Mouse (Mus musculus) CD8-positive naive resting alpha-beta T cell, adult 2 months (primary cell): ENCODE results near the gene Kcnj15.

Experiments
- DNase-seq, 2 experiments: peaks; one replicate each; pipeline ENCODE4 v3.0.0; 2022; ENCODE audit warnings: low read depth in 2 of 2, low spot score in 2 of 2

Gene Kcnj15

GRCm38 (mm10) chr16:95257266-95257894, at the start of gene Kcnj15:
Kcnj15 (plus strand) TSS chr16:95257558.
- no peak for DNase-seq

DNA sequence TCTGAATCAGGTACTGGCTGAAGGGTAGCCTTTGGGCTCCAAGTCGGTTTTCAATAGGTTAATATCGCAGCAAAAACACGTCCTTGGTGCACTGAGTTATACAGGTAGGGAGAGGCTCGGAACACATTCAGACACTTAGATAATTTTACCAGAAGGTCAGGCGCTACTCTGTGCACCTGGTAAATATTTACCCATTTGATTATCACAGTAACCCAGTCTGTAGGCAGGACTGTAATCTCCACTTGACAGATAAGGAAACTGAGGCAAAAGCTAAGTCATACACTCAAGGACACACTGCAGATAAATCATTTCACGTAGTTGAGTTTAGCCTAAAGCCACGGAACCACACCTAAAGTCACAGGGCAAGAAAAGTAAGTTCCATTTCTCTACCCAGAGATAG, 49.1 kb upstream of the Kcnj15 start:
- no peak for DNase-seq

- peak in 1 of 2 experiments; percentile 12 for DNase-seq
These were observed 48.3 kb upstream of the Kcnj15 start for GRCm38 (mm10) chr16:95209011-95209466.

DNA sequence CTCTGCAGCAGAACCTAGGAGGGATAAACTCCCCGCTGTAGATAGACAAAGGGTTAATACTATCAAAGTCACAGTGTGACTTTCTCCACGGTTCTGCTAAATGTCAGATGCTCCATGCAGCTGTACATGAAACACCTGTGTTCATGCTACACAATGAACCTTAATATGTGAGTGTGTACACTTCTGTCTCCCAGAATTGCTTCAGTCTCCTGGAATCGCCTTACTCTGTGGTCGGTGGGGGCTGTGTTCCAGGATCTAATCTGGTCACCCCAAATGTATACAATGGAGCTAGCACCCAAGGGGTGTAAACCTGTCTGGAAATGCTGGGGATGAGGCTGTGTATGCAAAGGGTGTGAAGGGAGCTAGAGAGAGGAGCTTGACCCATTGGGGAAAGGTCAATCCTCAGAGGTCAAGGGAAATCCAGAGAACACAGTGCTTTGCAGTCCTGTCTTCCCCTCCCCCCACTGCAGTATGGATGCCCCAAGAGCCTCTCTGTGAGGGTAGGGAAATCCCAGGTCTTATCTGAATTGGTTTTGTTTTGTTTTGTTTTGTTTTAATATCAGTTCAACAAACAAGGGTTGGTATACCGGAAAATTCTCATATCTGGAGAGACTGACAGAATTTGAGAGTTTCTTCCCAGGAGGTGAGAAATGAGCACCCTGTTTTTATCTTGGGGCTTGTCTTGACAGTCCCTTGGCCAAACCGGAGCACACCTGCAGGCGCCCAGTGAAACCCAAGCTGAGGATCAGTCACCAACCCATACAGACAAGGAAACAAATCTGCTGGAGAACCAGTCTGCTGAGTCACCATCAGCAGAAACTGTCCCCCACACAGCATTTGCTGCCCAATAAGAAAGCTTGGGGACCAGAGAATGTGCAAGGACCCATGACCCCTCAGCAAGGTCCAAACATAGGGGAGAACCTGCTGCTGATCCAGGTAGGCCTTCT, 42.8 kb upstream of the Kcnj15 start:
- no peak for DNase-seq

DNA sequence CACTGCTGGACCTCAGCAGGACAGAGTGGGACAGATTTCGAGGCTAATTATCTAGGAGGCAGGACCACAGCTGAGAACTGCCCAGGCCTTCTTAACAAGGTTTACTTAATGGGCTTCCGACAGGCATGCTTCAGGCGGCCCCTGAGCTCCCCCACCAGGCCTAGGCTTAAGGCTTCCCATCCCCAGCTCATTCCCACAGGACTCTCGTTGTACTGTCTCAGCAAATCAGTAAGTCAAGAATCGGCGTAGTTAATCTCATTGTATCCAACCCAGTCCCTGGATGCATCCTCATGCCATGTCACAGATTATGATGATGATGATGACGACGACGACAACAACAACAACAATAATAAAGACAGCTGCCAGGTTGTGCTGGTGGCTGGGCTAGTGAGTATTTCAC, 41.6 kb upstream of the Kcnj15 start:
- DNase-seq, result no peak

DNA sequence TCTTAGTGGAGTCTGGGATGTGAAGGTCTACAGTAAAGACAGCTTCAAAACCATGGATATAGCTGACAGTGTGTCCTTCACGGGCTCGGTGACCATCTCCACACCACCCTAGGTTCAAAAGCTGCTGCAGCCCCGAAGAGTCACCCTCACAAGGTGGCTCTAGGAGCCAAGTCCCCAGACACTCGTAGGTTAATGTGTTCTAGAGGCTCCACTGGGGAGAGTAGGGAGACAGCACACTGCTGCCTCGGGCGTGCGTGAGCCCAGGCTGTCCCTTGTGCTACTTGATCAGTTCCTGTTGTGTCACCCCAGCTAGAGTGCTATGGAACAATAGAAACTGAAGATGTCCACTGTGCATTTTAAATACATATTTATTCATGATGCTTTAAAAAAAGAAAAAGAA, 41.0 kb upstream of the Kcnj15 start:
- no peak for DNase-seq

DNA sequence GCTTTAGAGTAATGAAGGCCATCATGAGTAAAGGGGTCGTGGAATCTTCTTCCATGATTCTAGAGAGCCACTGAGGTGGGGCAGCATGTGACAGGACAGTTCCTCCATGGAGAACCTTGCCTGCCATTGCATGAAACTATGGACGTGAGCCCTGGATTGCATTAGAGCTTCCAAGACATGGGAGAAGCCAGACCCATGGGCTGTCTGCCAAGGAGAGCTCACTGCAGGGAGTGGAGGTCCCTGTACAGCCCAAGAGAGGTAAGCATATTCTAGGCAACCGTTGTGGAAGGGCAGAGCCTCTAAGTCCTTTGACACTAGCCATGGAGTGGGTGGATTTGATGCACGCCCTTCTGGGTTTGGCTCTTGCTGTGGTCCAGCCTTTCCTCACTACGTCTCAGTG, 40.5 kb upstream of the Kcnj15 start:
- no peak for DNase-seq

- DNase-seq, result peak in 1 of 2 experiments; percentile 24
These were observed 38.6 kb upstream of the Kcnj15 start for GRCm38 (mm10) chr16:95218783-95219182.

GRCm38 (mm10) chr16:95219459-95219858, 37.9 kb upstream of the Kcnj15 start:
- no peak for DNase-seq

- no peak for DNase-seq
These were observed 36.3 kb upstream of the Kcnj15 start for GRCm38 (mm10) chr16:95221051-95221450.

DNA sequence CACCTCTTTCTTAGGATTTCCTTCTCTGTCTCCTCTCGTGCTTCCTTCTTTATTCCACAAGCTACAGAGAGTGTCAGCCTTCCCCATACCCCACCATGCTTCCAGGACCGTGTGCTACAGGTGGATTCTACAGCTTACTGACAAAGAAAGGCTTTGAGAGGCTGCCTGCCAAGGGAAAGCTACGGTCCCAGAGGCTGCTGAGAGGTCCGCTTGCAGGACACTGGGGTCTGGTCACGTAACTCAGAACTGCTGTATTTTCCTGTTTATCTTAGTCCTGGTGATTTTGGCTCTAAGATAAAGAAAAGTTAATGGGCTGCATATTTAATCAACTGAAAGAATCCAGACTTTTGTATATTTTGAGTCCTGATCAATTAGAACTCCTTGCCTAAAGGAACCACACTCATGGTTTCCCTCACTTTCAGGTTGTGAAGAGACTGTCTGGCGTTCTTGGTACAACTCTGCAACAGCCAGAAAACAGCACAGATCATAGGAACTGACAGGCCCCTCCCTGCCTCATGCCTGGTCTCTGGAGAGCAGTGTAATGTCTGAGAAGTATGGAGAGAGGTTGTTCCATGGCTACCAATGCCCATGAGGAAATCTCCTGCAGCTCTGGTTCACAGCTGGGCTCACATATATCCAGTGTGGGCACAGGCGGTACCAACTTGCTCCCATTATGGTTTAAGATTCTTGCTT, 35.2 kb upstream of the Kcnj15 start:
- DNase-seq, result no peak

DNA sequence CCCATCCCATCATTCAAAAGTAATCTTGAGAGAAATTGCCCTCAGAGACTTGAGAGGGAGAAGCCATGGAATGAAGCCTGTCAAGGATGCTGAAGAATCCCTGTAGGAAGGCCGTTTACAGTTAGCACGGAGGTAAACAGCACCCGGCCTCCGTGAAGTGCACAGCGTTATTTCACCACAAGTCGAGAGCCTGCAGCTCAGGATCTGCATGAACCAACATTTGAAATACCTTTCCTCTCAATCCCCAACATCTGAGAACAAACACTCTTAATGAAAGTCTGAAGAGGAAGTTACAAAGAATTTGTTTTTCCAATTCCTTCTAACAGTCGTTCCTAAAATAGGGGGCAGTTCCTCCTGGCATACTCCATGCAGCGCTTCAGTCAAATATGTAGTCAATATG, 33.9 kb upstream of the Kcnj15 start:
- DNase-seq, result no peak

DNA sequence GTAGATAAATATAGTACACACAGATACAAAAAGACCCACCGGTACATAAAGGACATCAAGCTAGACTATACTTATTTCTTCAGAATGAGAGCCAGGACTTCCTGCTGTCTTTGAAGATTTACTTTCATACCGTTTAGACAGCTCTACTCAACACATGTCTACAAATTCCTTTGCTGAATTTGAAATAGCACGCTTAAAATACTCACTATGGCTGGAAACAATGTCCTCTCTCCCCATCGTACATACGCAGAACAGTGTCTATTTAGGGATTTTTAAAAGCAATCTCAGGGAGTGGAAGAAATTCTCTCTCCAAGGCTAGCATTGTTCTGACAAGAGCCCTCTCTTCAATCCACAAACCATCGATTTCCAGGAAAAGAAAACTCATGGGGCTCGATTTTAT, 32.1 kb upstream of the Kcnj15 start:
- DNase-seq, result no peak

DNA sequence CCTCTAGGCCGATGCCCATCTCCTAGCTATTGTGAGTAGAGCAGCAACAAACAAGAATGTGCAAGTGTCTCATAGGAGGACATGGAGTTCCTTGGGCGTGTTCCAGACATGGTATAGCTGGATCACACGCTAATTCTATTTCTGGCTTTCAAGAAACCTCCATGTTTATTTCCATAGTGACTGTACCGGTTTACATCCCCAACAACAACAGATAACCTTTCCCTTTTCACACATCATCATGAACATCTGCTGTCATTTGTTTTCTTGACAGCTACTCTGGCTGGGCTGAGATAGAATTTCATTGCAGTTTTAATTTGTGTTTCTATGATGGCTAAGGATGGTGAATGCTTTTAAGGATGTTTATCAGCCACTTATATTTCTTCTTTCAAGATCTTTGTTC, 25.6 kb upstream of the Kcnj15 start:
- DNase-seq, result no peak

- no peak for DNase-seq
These were observed 22.3 kb upstream of the Kcnj15 start for GRCm38 (mm10) chr16:95234891-95235548.

GRCm38 (mm10) chr16:95239209-95239925, 18.0 kb upstream of the Kcnj15 start:
- DNase-seq, result no peak

DNA sequence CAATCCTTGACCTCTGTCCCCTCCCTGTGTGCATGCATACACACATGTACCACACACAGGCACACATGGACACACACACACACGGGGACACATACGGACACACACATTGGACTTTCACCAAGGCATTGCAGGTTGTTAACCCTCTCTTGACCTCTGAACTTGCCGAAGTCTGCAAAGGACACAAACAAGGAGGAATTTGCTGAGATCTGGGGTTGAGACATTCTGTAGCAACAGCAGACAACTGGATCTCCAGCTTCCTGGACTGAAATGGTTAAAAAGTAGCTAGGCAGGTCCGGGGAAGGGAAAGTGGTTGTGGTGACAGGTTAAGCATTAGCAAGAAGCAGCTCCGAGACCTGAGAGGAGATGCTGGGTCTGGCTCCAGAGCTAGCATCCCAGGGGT, 16.7 kb upstream of the Kcnj15 start:
- no peak for DNase-seq

DNA sequence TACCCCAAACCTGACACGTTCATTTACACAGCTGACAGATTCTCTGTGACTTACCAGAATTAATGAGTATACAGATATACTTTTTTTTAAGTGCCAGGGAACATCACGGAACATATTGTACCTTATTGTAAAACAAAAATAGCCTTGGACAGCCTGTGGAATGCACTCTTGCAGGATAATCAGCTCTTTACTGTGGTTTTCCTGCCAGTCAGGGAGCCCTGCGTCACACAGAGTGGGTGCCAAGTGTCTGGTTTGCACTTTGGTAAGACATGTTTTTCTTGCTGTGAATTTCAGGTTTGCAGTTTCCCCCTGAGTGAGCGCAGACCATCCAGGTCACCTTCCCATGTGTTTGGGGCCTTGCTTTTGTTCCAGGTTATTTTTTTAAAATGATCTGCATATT, 15.8 kb upstream of the Kcnj15 start:
- DNase-seq, result no peak

- no peak for DNase-seq
These were observed 15.2 kb upstream of the Kcnj15 start for GRCm38 (mm10) chr16:95242114-95242513.

GRCm38 (mm10) chr16:95243401-95243800, 14.0 kb upstream of the Kcnj15 start:
- no peak for DNase-seq
